Mouse (Mus musculus) ES-E14 (cell line): Measurements from ENCODE around the gene Rsad2.

Experiments
- MAFK ChIP-seq: IDR thresholded peaks from 2 replicates; pipeline ENCODE4 v1.6.1; 2014; ENCODE audit warnings: mild to moderate bottlenecking, low read depth, low read length, inconsistent platforms; ENCODE audit not compliant: insufficient read depth
- ZNF384 ChIP-seq: IDR thresholded peaks from 2 replicates; pipeline ENCODE4 v1.6.1; 2012; ENCODE audit warnings: low read depth, low read length, inconsistent platforms

DNA sequence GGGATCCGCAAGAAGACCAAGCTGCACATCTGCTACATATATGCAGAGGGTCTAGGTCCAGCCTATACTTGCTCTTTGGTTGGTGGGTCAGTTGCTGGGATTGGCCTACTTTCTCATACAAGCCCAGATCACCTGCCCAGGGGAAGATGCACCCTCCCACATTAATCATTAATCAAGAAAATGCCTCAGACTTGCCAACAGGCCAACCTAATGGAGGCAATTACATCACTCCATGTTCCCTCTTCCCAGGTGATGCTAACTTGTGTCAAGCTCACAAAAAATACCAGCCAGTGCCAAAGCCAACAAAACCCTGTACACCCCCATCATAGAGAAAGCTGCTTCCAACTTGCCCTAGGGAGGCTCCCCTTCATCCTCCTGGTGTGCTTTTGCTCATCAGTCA, 55.5 kb downstream of the Rsad2 start:
- TF ChIP-seq MAFK: no peak
- no peak for TF ChIP-seq ZNF384
